ENCODE assay signal across 8 mouse cellular contexts in the genomic region with DNA sequence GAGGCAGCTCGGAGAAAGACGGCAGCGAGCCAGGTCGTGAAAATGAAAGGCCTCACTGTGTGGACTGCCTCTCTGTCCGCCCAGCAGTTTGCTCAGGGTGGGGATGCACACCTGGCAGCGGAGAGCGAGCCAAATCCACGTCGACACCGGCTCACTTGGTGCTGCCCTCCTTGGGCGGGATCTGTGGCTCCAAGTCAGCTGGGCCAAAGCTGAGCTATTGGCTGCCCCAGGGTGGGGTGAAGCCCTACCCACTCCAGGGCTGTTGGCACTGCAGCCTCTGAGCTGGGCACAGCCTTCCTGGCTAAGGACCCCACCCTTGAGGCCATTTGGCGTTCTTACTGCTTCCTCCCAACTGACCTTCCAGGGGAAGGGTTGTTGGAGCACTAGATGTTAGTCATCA. TPM values are rescaled to one million over a fixed set of nuclear protein-coding genes. Genes with fewer than 3 reads are reported as not detected.
A peak's percentile ranks its signal among the peaks of the same experiment; 100 is the strongest.
DNase-seq lines count a peak whose midpoint lies in the region; ATAC-seq and TF ChIP-seq lines count a peak whose summit lies in the region.

No protein-coding gene starts in this region.

- H3K4me2 ChIP-seq in liver, embryonic 14.5 days (ENCODE audit: low read depth): peak overlapping the region; percentile 99

- H3K9ac ChIP-seq in liver, embryonic 14.5 days (replicated peaks): peak overlapping the region; percentile 88

- WGBS in cerebellum, adult 2 months: 1% methylated on average over 12 of the region's 12 CpGs
- WGBS in liver, embryonic 14.5 days (ENCODE audit: insufficient replicate concordance): 6% methylated on average over 12 of the region's 12 CpGs

- peaks cover 6% of the 10 kb centered on the region; the same call in 1 of the 2 replicates for H3K4me1 ChIP-seq in cerebellum, adult 2 months (ENCODE audit: control insufficient read depth, insufficient read depth, low read length)
- peaks cover 4 to 10% of the 10 kb centered on the region in 2 experiments for H3K4me1 ChIP-seq in liver, embryonic 14.5 days (replicated peaks; ENCODE audit: control insufficient read depth in 2 of 2, insufficient read depth in 2 of 2, low read length in 1 of 2)

- H3K4me3 ChIP-seq in cerebellum, adult 2 months (replicated peaks; ENCODE audit: insufficient read depth, low read depth, low read length): peak overlapping the region; percentile 89
- H3K4me3 ChIP-seq in liver, embryonic 14.5 days (ENCODE audit: insufficient read depth in 1 of 2, low read depth in 2 of 2, low read length in 2 of 2): peak overlapping the region; percentile 72 to 90

- peak overlapping the region; percentile 76; the same call in 1 of the 2 replicates for H3K27ac ChIP-seq in cerebellum, adult 2 months (ENCODE audit: insufficient read depth, low read length)
- H3K27ac ChIP-seq in liver, embryonic 14.5 days: peak overlapping the region; percentile 46

- ATAC-seq in frontal cortex, adult (ENCODE audit: low TSS enrichment): peak; percentile 15; the same call in 1 of the 2 replicates
- peak; percentile 25 for ATAC-seq in liver, embryonic 14.5 days (ENCODE audit: insufficient read depth)

- 0 out of 2 replicates have a peak, but pooled peaks have one; percentile 19 for TF ChIP-seq POLR2A in cerebellum, adult 2 months (IDR thresholded peaks at IDR 0.05; ENCODE audit: borderline replicate concordance, insufficient read depth, low read length)

- TF ChIP-seq EP300 in liver, embryonic 14.5 days (IDR thresholded peaks at IDR 0.05; ENCODE audit: low read depth): no peak

- peak; percentile 42 to 70 for DNase-seq in heart, adult 18-20 months
- no peak for DNase-seq in heart, adult 8-10 months (ENCODE audit: low spot score)
- peak; percentile 63 to 69 for DNase-seq in cerebellum, adult 2 months
- peak; percentile 87 for DNase-seq in kidney, adult 11 months
- no peak for DNase-seq in liver, embryonic 14.5 days (ENCODE audit: low read depth in 3 of 3, low spot score in 3 of 3)
- DNase-seq in natural killer cell, adult 2 months (ENCODE audit: low spot score in 2 of 2): peak; percentile 15 to 30
- DNase-seq in thymus, postnatal 14 days: peak; percentile 50

- H3K36me3 ChIP-seq in liver, embryonic 14.5 days (replicated peaks; ENCODE audit: control insufficient read depth, insufficient read depth, low read depth): peaks cover 10% of the 10 kb centered on the region; the same call in 1 of the 2 replicates

- H3K27me3 ChIP-seq in cerebellum, adult 2 months (ENCODE audit: control insufficient read depth, insufficient read depth, low read length): no peaks in the 10 kb centered on the region
- no peaks in the 10 kb centered on the region for H3K27me3 ChIP-seq in liver, embryonic 14.5 days (ENCODE audit: control insufficient read depth, insufficient read depth, low read length)

- TF ChIP-seq CTCF in cerebellum, adult 2 months (IDR thresholded peaks at IDR 0.05; ENCODE audit: borderline replicate concordance, insufficient read depth, low read depth, low read length): no peak
- TF ChIP-seq CTCF in liver, embryonic 14.5 days (IDR thresholded peaks at IDR 0.05; ENCODE audit: low read depth): peak; percentile 26; the same call in 1 of the 2 replicates

- no peaks in the 10 kb centered on the region for H3K9me3 ChIP-seq in liver, embryonic 14.5 days (ENCODE audit: control insufficient read depth, low read length)

RNA-seq across cellular contexts. Expression of gene Gale, which starts 0.9 kb away (rescaled TPM):
- 1 to 10 TPM; 1.8 to 2.7 TPM for total RNA-seq in heart, adult 18-20 months (2021)
- total RNA-seq in heart, adult 8-10 months (2022): 1 to 10 TPM; 1.2 to 3.2 (median 1.6) TPM
- 39.6 and 42.9 TPM in 2 replicates for polyA plus RNA-seq in cerebellum, adult 2 months (2012; rRNA removed)
- 20.5 and 22.8 TPM in 2 replicates for polyA plus RNA-seq in liver, embryonic 14.5 days (2012; rRNA removed)
- polyA plus RNA-seq in liver, embryonic 14.5 days (2014; fragmentation: Nextera tagmentation; extraction: Ambion mirVana): 32.6 and 38.0 TPM in 2 replicates

RNA-seq across cellular contexts. Expression of gene Lypla2, which starts 8.0 kb away (rescaled TPM):
- total RNA-seq in heart, adult 18-20 months (2021): 10 to 100 TPM; 36.6 to 37.8 TPM
- 10 to 100 TPM; 32.5 to 38.4 (median 35.9) TPM for total RNA-seq in heart, adult 8-10 months (2022)
- polyA plus RNA-seq in cerebellum, adult 2 months (2012; rRNA removed): 123 and 127 TPM in 2 replicates
- 26.5 and 29.2 TPM in 2 replicates for polyA plus RNA-seq in liver, embryonic 14.5 days (2012; rRNA removed)
- polyA plus RNA-seq in liver, embryonic 14.5 days (2014; fragmentation: Nextera tagmentation; extraction: Ambion mirVana): 30.6 and 36.8 TPM in 2 replicates

RNA-seq across cellular contexts. Expression of gene Hmgcl, which starts 18.2 kb away (rescaled TPM):
- total RNA-seq in heart, adult 18-20 months (2021): 10 to 100 TPM; 87.3 to 91.7 TPM
- 10 to 100 TPM; 83.3 to 91.3 (median 85.0) TPM for total RNA-seq in heart, adult 8-10 months (2022)
- 86.9 and 98.7 TPM in 2 replicates for polyA plus RNA-seq in cerebellum, adult 2 months (2012; rRNA removed)
- polyA plus RNA-seq in liver, embryonic 14.5 days (2012; rRNA removed): 28.9 and 43.4 TPM in 2 replicates
- polyA plus RNA-seq in liver, embryonic 14.5 days (2014; fragmentation: Nextera tagmentation; extraction: Ambion mirVana): 71.9 and 76.5 TPM in 2 replicates

RNA-seq across cellular contexts. Expression of gene Pithd1, which starts 22.6 kb away (rescaled TPM):
- total RNA-seq in heart, adult 18-20 months (2021): 10 to 100 TPM; 22.1 to 25.1 TPM
- 10 to 100 TPM; 20.8 to 23.4 (median 21.6) TPM for total RNA-seq in heart, adult 8-10 months (2022)
- 127 and 130 TPM in 2 replicates for polyA plus RNA-seq in cerebellum, adult 2 months (2012; rRNA removed)
- polyA plus RNA-seq in liver, embryonic 14.5 days (2012; rRNA removed): 40.2 and 49.0 TPM in 2 replicates
- 71.2 and 79.5 TPM in 2 replicates for polyA plus RNA-seq in liver, embryonic 14.5 days (2014; fragmentation: Nextera tagmentation; extraction: Ambion mirVana)

RNA-seq across cellular contexts. Expression of gene Fuca1, which starts 43.9 kb away (rescaled TPM):
- total RNA-seq in heart, adult 18-20 months (2021): 10 to 100 TPM; 31.7 to 35.3 TPM
- total RNA-seq in heart, adult 8-10 months (2022): 10 to 100 TPM; 29.8 to 40.8 (median 34.6) TPM
- polyA plus RNA-seq in cerebellum, adult 2 months (2012; rRNA removed): 46.5 and 47.9 TPM in 2 replicates
- polyA plus RNA-seq in liver, embryonic 14.5 days (2012; rRNA removed): 8.8 and 12.0 TPM in 2 replicates
- polyA plus RNA-seq in liver, embryonic 14.5 days (2014; fragmentation: Nextera tagmentation; extraction: Ambion mirVana): 19.0 and 23.6 TPM in 2 replicates

Comparison
In these comparisons a context has a peak if more than half of its experiments do, and no peak if none do; other contexts are left out.
1. DNase-seq: peak in heart, adult 18-20 months (2 of 2), cerebellum, adult 2 months (2 of 2), kidney, adult 11 months (single experiment), natural killer cell, adult 2 months (2 of 2) and thymus, postnatal 14 days (single experiment); none in heart, adult 8-10 months (single experiment) and liver, embryonic 14.5 days (0 of 3).